Mouse (Mus musculus): ENCODE data around the gene Gm11596. TPM values are rescaled to one million over a fixed set of nuclear protein-coding genes. Genes with fewer than 3 reads are reported as not detected.

Gm11596 gene
- not detected for polyA plus RNA-seq (2014; fragmentation: Illumina TruSeq; extraction: RNeasy Lipid Tissue Mini Kit (QIAGEN cat#74804); ENCODE audit: low read depth, low replicate concordance)

DNA sequence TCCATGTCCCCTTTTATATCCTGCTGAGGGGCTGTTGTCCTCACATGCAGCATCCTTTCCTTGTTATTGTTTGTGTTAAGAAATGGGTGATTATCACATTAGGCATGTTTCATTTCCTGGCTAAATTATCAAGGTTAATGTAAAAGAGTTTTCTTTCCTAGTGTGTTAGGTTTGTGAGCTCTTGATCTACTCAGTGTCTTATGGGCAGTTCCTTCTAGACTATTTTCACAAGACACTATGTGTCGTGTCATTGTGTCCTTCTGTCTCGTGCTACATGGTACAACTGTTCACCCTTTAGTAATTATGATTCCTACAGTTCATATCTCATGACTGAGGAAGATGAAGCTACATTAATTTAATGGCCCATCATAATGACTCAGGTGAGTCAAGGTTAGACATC, at the start of gene Gm11596:
Gene Gm11596 (minus strand): TSS at position 101 of the 400 bp plus-strand sequence.

DNA sequence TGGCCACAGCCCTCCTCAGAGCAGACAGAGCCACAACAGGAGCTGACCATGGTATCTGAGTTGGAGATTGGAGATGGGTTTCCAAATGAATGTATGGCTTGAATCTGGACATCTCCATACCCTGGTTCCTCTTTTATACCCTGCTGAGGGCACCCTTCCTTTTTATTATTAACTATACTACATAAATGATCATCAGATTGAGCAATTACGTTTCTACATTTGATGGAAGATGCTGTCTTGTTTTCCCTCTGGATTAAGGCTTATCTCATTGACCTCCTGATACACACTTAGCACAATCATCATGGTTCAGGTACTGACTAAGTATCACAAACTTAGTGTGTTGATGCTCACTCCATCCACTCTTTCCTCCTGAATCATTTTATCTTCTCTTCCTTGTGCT, 44.7 kb upstream of the Gm11596 start, which contains the start of gene 2300003K06Rik:
Gene 2300003K06Rik (minus strand): TSS at position 101 of the 400 bp plus-strand sequence.

DNA sequence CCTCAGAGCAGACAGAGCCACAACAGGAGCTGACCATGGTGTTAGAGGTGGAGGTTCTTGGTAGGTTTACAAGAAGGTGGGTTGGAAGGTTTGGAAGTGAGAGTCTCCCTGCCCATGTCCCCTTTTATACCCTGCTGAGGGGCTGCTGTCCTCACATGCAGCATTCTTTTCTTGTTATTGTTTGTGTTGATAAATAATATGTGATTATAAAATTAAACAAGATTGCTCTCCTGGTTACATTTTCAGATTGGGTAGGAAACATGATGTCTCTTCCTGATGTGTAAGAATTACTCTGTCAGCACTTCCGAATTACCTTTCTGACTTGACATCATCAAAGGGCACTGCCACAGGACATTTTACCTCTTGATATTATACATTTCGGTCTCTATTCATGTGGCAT, 22.3 kb upstream of the Gm11596 start, which contains the start of gene Gm11564:
Gene Gm11564 (minus strand): TSS at position 101 of the 400 bp plus-strand sequence.

DNA sequence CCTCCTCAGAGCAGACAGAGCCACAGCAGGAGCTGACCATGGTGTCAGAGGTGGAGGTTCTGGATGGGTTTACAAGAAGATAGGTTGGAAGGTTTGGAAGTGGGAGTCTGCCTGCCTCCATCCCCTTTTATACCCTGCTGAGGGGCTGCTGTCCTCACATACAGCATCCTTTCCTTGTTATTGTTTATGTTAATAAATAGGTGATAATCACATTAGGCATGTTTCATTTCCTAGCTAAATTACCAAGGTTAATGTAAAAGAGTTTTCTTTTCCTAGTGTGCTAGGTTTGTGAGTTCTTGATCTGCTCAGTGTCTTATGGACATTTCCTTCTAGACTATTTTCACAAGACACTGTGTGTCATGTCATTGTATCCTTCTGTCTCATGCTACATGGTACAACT, 16.5 kb upstream of the Gm11596 start, which contains the start of gene Krtap4-13:
Gene Krtap4-13 (minus strand): TSS at position 101 of the 400 bp plus-strand sequence.

DNA sequence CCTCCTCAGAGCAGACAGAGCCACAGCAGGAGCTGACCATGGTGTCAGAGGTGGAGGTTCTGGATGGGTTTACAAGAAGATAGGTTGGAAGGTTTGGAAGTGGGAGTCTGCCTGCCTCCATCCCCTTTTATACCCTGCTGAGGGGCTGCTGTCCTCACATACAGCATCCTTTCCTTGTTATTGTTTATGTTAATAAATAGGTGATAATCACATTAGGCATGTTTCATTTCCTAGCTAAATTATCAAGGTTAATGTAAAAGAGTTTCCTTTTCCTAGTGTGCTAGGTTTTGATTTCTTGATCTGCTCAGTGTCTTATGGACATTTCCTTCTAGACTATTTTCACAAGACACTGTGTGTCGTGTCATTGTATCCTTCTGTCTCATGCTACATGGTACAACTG, 11.1 kb upstream of the Gm11596 start, which contains the start of gene Gm11554:
Gene Gm11554 (minus strand): TSS at position 101 of the 400 bp plus-strand sequence.

DNA sequence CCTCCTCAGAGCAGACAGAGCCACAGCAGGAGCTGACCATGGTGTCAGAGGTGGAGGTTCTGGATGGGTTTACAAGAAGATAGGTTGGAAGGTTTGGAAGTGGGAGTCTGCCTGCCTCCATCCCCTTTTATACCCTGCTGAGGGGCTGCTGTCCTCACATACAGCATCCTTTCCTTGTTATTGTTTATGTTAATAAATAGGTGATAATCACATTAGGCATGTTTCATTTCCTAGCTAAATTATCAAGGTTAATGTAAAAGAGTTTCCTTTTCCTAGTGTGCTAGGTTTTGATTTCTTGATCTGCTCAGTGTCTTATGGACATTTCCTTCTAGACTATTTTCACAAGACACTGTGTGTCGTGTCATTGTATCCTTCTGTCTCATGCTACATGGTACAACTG, 5.6 kb upstream of the Gm11596 start, which contains the start of gene Gm11569:
Gene Gm11569 (minus strand): TSS at position 101 of the 400 bp plus-strand sequence.

DNA sequence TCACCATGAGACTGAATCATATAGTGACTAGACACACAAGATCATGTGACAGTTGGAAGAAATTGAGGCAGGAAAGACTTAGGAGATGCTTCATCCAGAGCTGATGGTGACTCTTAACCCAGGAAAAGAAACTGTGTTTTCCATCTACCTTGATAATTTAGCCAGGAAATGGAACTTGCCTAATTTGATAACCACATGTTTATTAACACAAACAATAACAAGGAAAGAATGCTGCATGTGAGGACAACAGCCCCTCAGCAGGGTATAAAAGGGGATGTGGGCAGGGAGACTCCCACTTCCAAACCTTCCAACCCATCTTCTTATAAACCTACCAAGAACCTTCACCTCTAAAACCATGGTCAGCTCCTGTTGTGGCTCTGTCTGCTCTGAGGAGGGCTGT, 8.4 kb downstream of the Gm11596 start, which contains the start of gene Krtap4-9:
Gene Krtap4-9 (plus strand): TSS at position 301 of the 400 bp plus-strand sequence.

DNA sequence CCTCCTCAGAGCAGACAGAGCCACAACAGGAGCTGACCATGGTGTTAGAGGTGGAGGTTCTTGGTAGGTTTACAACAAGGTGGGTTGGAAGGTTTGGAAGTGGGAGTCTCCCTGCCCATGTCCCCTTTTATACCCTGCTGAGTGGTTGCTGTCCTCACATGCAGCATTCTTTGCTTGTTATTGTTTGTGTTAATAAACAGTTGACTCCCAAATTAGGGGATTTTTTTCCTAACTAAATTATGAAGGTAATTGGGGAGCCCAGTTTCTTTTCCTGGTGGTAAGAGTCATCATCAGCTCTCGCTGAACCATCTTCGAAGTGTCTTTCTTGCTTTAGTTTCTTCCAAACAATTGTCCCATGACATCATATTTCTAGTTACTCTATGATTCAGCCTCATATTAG, 12.7 kb downstream of the Gm11596 start, which contains the start of gene Krtap4-8:
Gene Krtap4-8 (minus strand): TSS at position 101 of the 400 bp plus-strand sequence.

DNA sequence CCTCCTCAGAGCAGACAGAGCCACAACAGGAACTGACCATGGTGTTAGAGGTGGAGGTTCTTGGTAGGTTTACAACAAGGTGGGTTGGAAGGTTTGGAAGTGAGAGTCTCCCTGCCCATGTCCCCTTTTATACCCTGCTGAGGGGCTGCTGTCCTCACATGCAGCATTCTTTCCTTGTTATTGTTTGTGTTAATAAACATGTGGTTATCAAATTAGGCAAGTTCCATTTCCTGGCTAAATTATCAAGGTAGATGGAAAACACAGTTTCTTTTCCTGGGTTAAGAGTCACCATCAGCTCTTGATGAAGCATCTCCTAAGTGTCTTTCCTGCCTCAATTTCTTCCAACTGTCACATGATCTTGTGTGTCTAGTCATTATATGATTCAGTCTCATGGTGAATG, 20.5 kb downstream of the Gm11596 start, which contains the start of gene Gm11595:
Gene Gm11595 (minus strand): TSS at position 101 of the 400 bp plus-strand sequence.

Other genes with a start within 250 kb of the Gm11596 start
- 0.48 TPM for gene Krtap3-3, start 242.6 kb downstream of the Gm11596 start, polyA plus RNA-seq (2014; fragmentation: Illumina TruSeq; extraction: RNeasy Lipid Tissue Mini Kit (QIAGEN cat#74804); ENCODE audit: low read depth, low replicate concordance)
- gene Krtap3-2, start 236.6 kb downstream of the Gm11596 start, polyA plus RNA-seq (2014; fragmentation: Illumina TruSeq; extraction: RNeasy Lipid Tissue Mini Kit (QIAGEN cat#74804); ENCODE audit: low read depth, low replicate concordance) = not detected
- not detected for gene Gm11939, start 234.0 kb downstream of the Gm11596 start, polyA plus RNA-seq (2014; fragmentation: Illumina TruSeq; extraction: RNeasy Lipid Tissue Mini Kit (QIAGEN cat#74804); ENCODE audit: low read depth, low replicate concordance)
- not detected for gene Krtap3-1, start 226.8 kb downstream of the Gm11596 start, polyA plus RNA-seq (2014; fragmentation: Illumina TruSeq; extraction: RNeasy Lipid Tissue Mini Kit (QIAGEN cat#74804); ENCODE audit: low read depth, low replicate concordance)
- not detected for gene Krtap1-5, start 212.5 kb downstream of the Gm11596 start, polyA plus RNA-seq (2014; fragmentation: Illumina TruSeq; extraction: RNeasy Lipid Tissue Mini Kit (QIAGEN cat#74804); ENCODE audit: low read depth, low replicate concordance)
- gene Krtap1-4, start 209.8 kb downstream of the Gm11596 start, polyA plus RNA-seq (2014; fragmentation: Illumina TruSeq; extraction: RNeasy Lipid Tissue Mini Kit (QIAGEN cat#74804); ENCODE audit: low read depth, low replicate concordance) = not detected
- gene Krtap1-3, start 202.1 kb downstream of the Gm11596 start, polyA plus RNA-seq (2014; fragmentation: Illumina TruSeq; extraction: RNeasy Lipid Tissue Mini Kit (QIAGEN cat#74804); ENCODE audit: low read depth, low replicate concordance) = not detected
- gene Krtap9-3, start 195.4 kb downstream of the Gm11596 start, polyA plus RNA-seq (2014; fragmentation: Illumina TruSeq; extraction: RNeasy Lipid Tissue Mini Kit (QIAGEN cat#74804); ENCODE audit: low read depth, low replicate concordance) = not detected
- not detected for gene Gm11938, start 190.2 kb downstream of the Gm11596 start, polyA plus RNA-seq (2014; fragmentation: Illumina TruSeq; extraction: RNeasy Lipid Tissue Mini Kit (QIAGEN cat#74804); ENCODE audit: low read depth, low replicate concordance)
- gene Gm11937, start 183.3 kb downstream of the Gm11596 start, polyA plus RNA-seq (2014; fragmentation: Illumina TruSeq; extraction: RNeasy Lipid Tissue Mini Kit (QIAGEN cat#74804); ENCODE audit: low read depth, low replicate concordance) = not detected
- not detected for gene Krtap2-4, start 178.6 kb downstream of the Gm11596 start, polyA plus RNA-seq (2014; fragmentation: Illumina TruSeq; extraction: RNeasy Lipid Tissue Mini Kit (QIAGEN cat#74804); ENCODE audit: low read depth, low replicate concordance)
- not detected for gene Gm11562, start 173.0 kb downstream of the Gm11596 start, polyA plus RNA-seq (2014; fragmentation: Illumina TruSeq; extraction: RNeasy Lipid Tissue Mini Kit (QIAGEN cat#74804); ENCODE audit: low read depth, low replicate concordance)
- not detected for gene Krtap4-1, start 165.2 kb downstream of the Gm11596 start, polyA plus RNA-seq (2014; fragmentation: Illumina TruSeq; extraction: RNeasy Lipid Tissue Mini Kit (QIAGEN cat#74804); ENCODE audit: low read depth, low replicate concordance)
- not detected for gene Krtap4-2, start 158.4 kb downstream of the Gm11596 start, polyA plus RNA-seq (2014; fragmentation: Illumina TruSeq; extraction: RNeasy Lipid Tissue Mini Kit (QIAGEN cat#74804); ENCODE audit: low read depth, low replicate concordance)
- gene Krtap4-7, start 149.4 kb downstream of the Gm11596 start, polyA plus RNA-seq (2014; fragmentation: Illumina TruSeq; extraction: RNeasy Lipid Tissue Mini Kit (QIAGEN cat#74804); ENCODE audit: low read depth, low replicate concordance) = not detected
- gene Gm11555, start 143.2 kb downstream of the Gm11596 start, polyA plus RNA-seq (2014; fragmentation: Illumina TruSeq; extraction: RNeasy Lipid Tissue Mini Kit (QIAGEN cat#74804); ENCODE audit: low read depth, low replicate concordance) = not detected
- gene Gm11563, start 134.5 kb downstream of the Gm11596 start, polyA plus RNA-seq (2014; fragmentation: Illumina TruSeq; extraction: RNeasy Lipid Tissue Mini Kit (QIAGEN cat#74804); ENCODE audit: low read depth, low replicate concordance) = not detected
- not detected for gene Krtap4-6, start 127.5 kb downstream of the Gm11596 start, polyA plus RNA-seq (2014; fragmentation: Illumina TruSeq; extraction: RNeasy Lipid Tissue Mini Kit (QIAGEN cat#74804); ENCODE audit: low read depth, low replicate concordance)
- not detected for gene Gm14190, start 102.7 kb downstream of the Gm11596 start, polyA plus RNA-seq (2014; fragmentation: Illumina TruSeq; extraction: RNeasy Lipid Tissue Mini Kit (QIAGEN cat#74804); ENCODE audit: low read depth, low replicate concordance)
- gene Gm14180, start 59.2 kb downstream of the Gm11596 start, polyA plus RNA-seq (2014; fragmentation: Illumina TruSeq; extraction: RNeasy Lipid Tissue Mini Kit (QIAGEN cat#74804); ENCODE audit: low read depth, low replicate concordance) = not detected
- gene Gm11595, start 20.6 kb downstream of the Gm11596 start, polyA plus RNA-seq (2014; fragmentation: Illumina TruSeq; extraction: RNeasy Lipid Tissue Mini Kit (QIAGEN cat#74804); ENCODE audit: low read depth, low replicate concordance) = not detected
- gene Krtap4-8, start 12.8 kb downstream of the Gm11596 start, polyA plus RNA-seq (2014; fragmentation: Illumina TruSeq; extraction: RNeasy Lipid Tissue Mini Kit (QIAGEN cat#74804); ENCODE audit: low read depth, low replicate concordance) = not detected
- gene Krtap4-9, start 8.3 kb downstream of the Gm11596 start, polyA plus RNA-seq (2014; fragmentation: Illumina TruSeq; extraction: RNeasy Lipid Tissue Mini Kit (QIAGEN cat#74804); ENCODE audit: low read depth, low replicate concordance) = not detected
- gene Gm11569, start 5.5 kb upstream of the Gm11596 start, polyA plus RNA-seq (2014; fragmentation: Illumina TruSeq; extraction: RNeasy Lipid Tissue Mini Kit (QIAGEN cat#74804); ENCODE audit: low read depth, low replicate concordance) = not detected
- not detected for gene Gm11554, start 11.0 kb upstream of the Gm11596 start, polyA plus RNA-seq (2014; fragmentation: Illumina TruSeq; extraction: RNeasy Lipid Tissue Mini Kit (QIAGEN cat#74804); ENCODE audit: low read depth, low replicate concordance)
- not detected for gene Krtap4-13, start 16.4 kb upstream of the Gm11596 start, polyA plus RNA-seq (2014; fragmentation: Illumina TruSeq; extraction: RNeasy Lipid Tissue Mini Kit (QIAGEN cat#74804); ENCODE audit: low read depth, low replicate concordance)
- gene Gm11564, start 22.2 kb upstream of the Gm11596 start, polyA plus RNA-seq (2014; fragmentation: Illumina TruSeq; extraction: RNeasy Lipid Tissue Mini Kit (QIAGEN cat#74804); ENCODE audit: low read depth, low replicate concordance) = not detected
- gene 2300003K06Rik, start 44.6 kb upstream of the Gm11596 start, polyA plus RNA-seq (2014; fragmentation: Illumina TruSeq; extraction: RNeasy Lipid Tissue Mini Kit (QIAGEN cat#74804); ENCODE audit: low read depth, low replicate concordance) = not detected
- not detected for gene Krtap4-16, start 58.1 kb upstream of the Gm11596 start, polyA plus RNA-seq (2014; fragmentation: Illumina TruSeq; extraction: RNeasy Lipid Tissue Mini Kit (QIAGEN cat#74804); ENCODE audit: low read depth, low replicate concordance)
- not detected for gene Gm11568, start 64.5 kb upstream of the Gm11596 start, polyA plus RNA-seq (2014; fragmentation: Illumina TruSeq; extraction: RNeasy Lipid Tissue Mini Kit (QIAGEN cat#74804); ENCODE audit: low read depth, low replicate concordance)
- not detected for gene Gm11559, start 71.0 kb upstream of the Gm11596 start, polyA plus RNA-seq (2014; fragmentation: Illumina TruSeq; extraction: RNeasy Lipid Tissue Mini Kit (QIAGEN cat#74804); ENCODE audit: low read depth, low replicate concordance)
- gene Krtap9-1, start 79.9 kb upstream of the Gm11596 start, polyA plus RNA-seq (2014; fragmentation: Illumina TruSeq; extraction: RNeasy Lipid Tissue Mini Kit (QIAGEN cat#74804); ENCODE audit: low read depth, low replicate concordance) = not detected
- gene Gm11567, start 85.7 kb upstream of the Gm11596 start, polyA plus RNA-seq (2014; fragmentation: Illumina TruSeq; extraction: RNeasy Lipid Tissue Mini Kit (QIAGEN cat#74804); ENCODE audit: low read depth, low replicate concordance) = not detected
- gene Krtap31-1, start 114.5 kb upstream of the Gm11596 start, polyA plus RNA-seq (2014; fragmentation: Illumina TruSeq; extraction: RNeasy Lipid Tissue Mini Kit (QIAGEN cat#74804); ENCODE audit: low read depth, low replicate concordance) = not detected
- gene Gm11565, start 121.3 kb upstream of the Gm11596 start, polyA plus RNA-seq (2014; fragmentation: Illumina TruSeq; extraction: RNeasy Lipid Tissue Mini Kit (QIAGEN cat#74804); ENCODE audit: low read depth, low replicate concordance) = not detected
- not detected for gene Krtap31-2, start 142.8 kb upstream of the Gm11596 start, polyA plus RNA-seq (2014; fragmentation: Illumina TruSeq; extraction: RNeasy Lipid Tissue Mini Kit (QIAGEN cat#74804); ENCODE audit: low read depth, low replicate concordance)
- not detected for gene Krtap9-5, start 155.0 kb upstream of the Gm11596 start, polyA plus RNA-seq (2014; fragmentation: Illumina TruSeq; extraction: RNeasy Lipid Tissue Mini Kit (QIAGEN cat#74804); ENCODE audit: low read depth, low replicate concordance)
- gene Krtap29-1, start 185.6 kb upstream of the Gm11596 start, polyA plus RNA-seq (2014; fragmentation: Illumina TruSeq; extraction: RNeasy Lipid Tissue Mini Kit (QIAGEN cat#74804); ENCODE audit: low read depth, low replicate concordance) = not detected
- not detected for gene Krtap16-1, start 193.1 kb upstream of the Gm11596 start, polyA plus RNA-seq (2014; fragmentation: Illumina TruSeq; extraction: RNeasy Lipid Tissue Mini Kit (QIAGEN cat#74804); ENCODE audit: low read depth, low replicate concordance)
- not detected for gene Krtap17-1, start 200.5 kb upstream of the Gm11596 start, polyA plus RNA-seq (2014; fragmentation: Illumina TruSeq; extraction: RNeasy Lipid Tissue Mini Kit (QIAGEN cat#74804); ENCODE audit: low read depth, low replicate concordance)
- not detected for gene Krt33a, start 222.7 kb upstream of the Gm11596 start, polyA plus RNA-seq (2014; fragmentation: Illumina TruSeq; extraction: RNeasy Lipid Tissue Mini Kit (QIAGEN cat#74804); ENCODE audit: low read depth, low replicate concordance)
- not detected for gene Krt33b, start 236.4 kb upstream of the Gm11596 start, polyA plus RNA-seq (2014; fragmentation: Illumina TruSeq; extraction: RNeasy Lipid Tissue Mini Kit (QIAGEN cat#74804); ENCODE audit: low read depth, low replicate concordance)
- gene Krt34, start 248.1 kb upstream of the Gm11596 start, polyA plus RNA-seq (2014; fragmentation: Illumina TruSeq; extraction: RNeasy Lipid Tissue Mini Kit (QIAGEN cat#74804); ENCODE audit: low read depth, low replicate concordance) = not detected